Mouse (Mus musculus) MEL (cell line): ENCODE data around the gene Alg5. TPM values are rescaled to one million over a fixed set of nuclear protein-coding genes. Genes with fewer than 3 reads are reported as not detected.

ENCODE experiments used
- DNase-seq: peaks from one replicate; pipeline ENCODE4 v3.0.0; 2011; ENCODE audit warnings: low read depth, low spot score
- H3K27ac ChIP-seq: 2 replicates; pipeline ENCODE4 v1.5.1; 2012; ENCODE audit warnings: low read depth, mild to moderate bottlenecking, control low read depth, low read length, moderate library complexity; ENCODE audit not compliant: control insufficient read depth
- H3K27me3 ChIP-seq, 2 experiments: fragments of 150-350 bp in 1 of 2; sonication (generic) in 1 of 2; 2 replicates each; pipeline ENCODE4 v1.6.1; 2012; ENCODE audit warnings: low read length in 2 of 2, mild to moderate bottlenecking in 2 of 2, improper control_type of control experiment in 1 of 2, moderate library complexity in 1 of 2; ENCODE audit not compliant: insufficient read depth in 2 of 2, control insufficient read depth in 1 of 2
- H3K36me3 ChIP-seq, 2 experiments: 2 replicates each; pipeline ENCODE4 v1.6.1; 2012 to 2014; ENCODE audit warnings: low read length in 2 of 2, improper control_type of control experiment in 1 of 2, inconsistent platforms in 1 of 2, mild to moderate bottlenecking in 1 of 2; ENCODE audit not compliant: insufficient read depth in 2 of 2, control insufficient read depth in 1 of 2
- H3K4me1 ChIP-seq, 2 experiments: fragments of 150-350 bp in 1 of 2; sonication (generic) in 1 of 2; 2 replicates each; pipeline ENCODE4 v1.6.1; 2012; ENCODE audit warnings: low read length in 2 of 2, improper control_type of control experiment in 1 of 2, mild to moderate bottlenecking in 1 of 2; ENCODE audit not compliant: insufficient read depth in 2 of 2, control insufficient read depth in 1 of 2
- H3K4me3 ChIP-seq, 2 experiments: fragments of 150-350 bp in 1 of 2; sonication (generic) in 1 of 2; 2 replicates each; pipeline ENCODE4 v1.5.1; 2012; ENCODE audit warnings: low read depth in 2 of 2, low read length in 2 of 2, mild to moderate bottlenecking in 2 of 2, moderate library complexity in 2 of 2, control low read depth in 1 of 2, improper control_type of control experiment in 1 of 2; ENCODE audit not compliant: control insufficient read depth in 1 of 2, insufficient read depth in 1 of 2
- H3K79me2 ChIP-seq: 2 replicates; pipeline ENCODE4 v1.6.1; 2012; ENCODE audit warnings: mild to moderate bottlenecking, low read length, moderate library complexity; ENCODE audit not compliant: control insufficient read depth, poor library complexity, insufficient read depth
- H3K9ac ChIP-seq: 2 replicates; pipeline ENCODE4 v1.6.1; 2012; ENCODE audit warnings: low read depth, mild to moderate bottlenecking, control low read depth, low read length, moderate library complexity; ENCODE audit not compliant: control insufficient read depth, poor library complexity, severe bottlenecking
- H3K9me3 ChIP-seq: fragments of 150-350 bp; sonication (generic); replicated peaks from 2 replicates; pipeline ENCODE4 v1.6.1; 2012; ENCODE audit warnings: mild to moderate bottlenecking, low read length, improper control_type of control experiment, moderate library complexity; ENCODE audit not compliant: insufficient read depth
- BHLHE40 ChIP-seq: IDR thresholded peaks from 2 replicates; pipeline ENCODE4 v1.6.1; 2012; ENCODE audit warnings: low read depth, mild to moderate bottlenecking, inconsistent platforms, low read length, improper control_type of control experiment, borderline replicate concordance
- CTCF ChIP-seq, 3 experiments: IDR thresholded peaks in 2 of 3; conservative IDR thresholded peaks in 1 of 3; 2 replicates each; pipeline ENCODE4 v1.5.1; 2011 to 2012; ENCODE audit warnings: low read length in 3 of 3, low read depth in 2 of 3, mild to moderate bottlenecking in 2 of 3, improper control_type of control experiment in 1 of 3, inconsistent platforms in 1 of 3, mixed read lengths in 1 of 3, moderate library complexity in 1 of 3; ENCODE audit not compliant: control insufficient read depth in 1 of 3, insufficient read depth in 1 of 3, poor library complexity in 1 of 3, severe bottlenecking in 1 of 3
- ETS1 ChIP-seq: IDR thresholded peaks from 2 replicates; pipeline ENCODE4 v1.6.1; 2012; ENCODE audit warnings: low read depth, mild to moderate bottlenecking, inconsistent platforms, low read length, improper control_type of control experiment, moderate library complexity
- GATA1 ChIP-seq: IDR thresholded peaks from 2 replicates; pipeline ENCODE4 v1.6.1; 2011; ENCODE audit warnings: low read depth, low read length, improper control_type of control experiment
- HCFC1 ChIP-seq: IDR thresholded peaks from 2 replicates; pipeline ENCODE4 v1.6.1; 2012; ENCODE audit warnings: low read depth, mild to moderate bottlenecking, inconsistent platforms, low read length, improper control_type of control experiment, moderate library complexity
- KAT2A ChIP-seq: conservative IDR thresholded peaks from 2 replicates; pipeline ENCODE4 v1.6.1; 2012; ENCODE audit warnings: low read depth, low read length, improper control_type of control experiment, inconsistent platforms
- MEF2A ChIP-seq: IDR thresholded peaks from 2 replicates; pipeline ENCODE4 v1.6.1; 2014; ENCODE audit warnings: low read depth, mild to moderate bottlenecking, inconsistent platforms, low read length, improper control_type of control experiment; ENCODE audit not compliant: poor library complexity, insufficient replicate concordance, severe bottlenecking; ENCODE audit errors: extremely low read depth
- MXI1 ChIP-seq: IDR thresholded peaks from 2 replicates; pipeline ENCODE4 v1.6.1; 2011; ENCODE audit warnings: mild to moderate bottlenecking, low read depth, low read length, improper control_type of control experiment
- NRF1 ChIP-seq: IDR thresholded peaks from 2 replicates; pipeline ENCODE4 v1.6.1; 2014; ENCODE audit warnings: low read depth, mild to moderate bottlenecking, inconsistent platforms, low read length, improper control_type of control experiment, moderate library complexity; ENCODE audit not compliant: poor library complexity, insufficient read depth, severe bottlenecking
- RAD21 ChIP-seq: IDR thresholded peaks from 2 replicates; pipeline ENCODE4 v1.6.1; 2011; ENCODE audit warnings: mild to moderate bottlenecking, low read depth, low read length, improper control_type of control experiment
- RCOR1 ChIP-seq: IDR thresholded peaks from 2 replicates; pipeline ENCODE4 v1.6.1; 2012; ENCODE audit warnings: low read depth, mild to moderate bottlenecking, inconsistent platforms, low read length, improper control_type of control experiment
- SMC3 ChIP-seq: IDR thresholded peaks from 2 replicates; pipeline ENCODE4 v1.6.1; 2011; ENCODE audit warnings: low read depth, low read length, improper control_type of control experiment
- TAL1 ChIP-seq: IDR thresholded peaks from 2 replicates; pipeline ENCODE4 v1.6.1; 2012; ENCODE audit warnings: mild to moderate bottlenecking, inconsistent platforms, low read length, moderate library complexity, mixed read lengths
- TBP ChIP-seq: IDR thresholded peaks from 2 replicates; pipeline ENCODE4 v1.8.0; 2011; ENCODE audit warnings: low read depth, low read length, improper control_type of control experiment
- TCF12 ChIP-seq: IDR thresholded peaks from 2 replicates; pipeline ENCODE4 v1.6.1; 2014; ENCODE audit warnings: low read depth, mild to moderate bottlenecking, inconsistent platforms, low read length, improper control_type of control experiment, moderate library complexity
- USF2 ChIP-seq, 2 experiments: IDR thresholded peaks; 2 replicates each; pipeline ENCODE4 v1.6.1; 2011 to 2012; ENCODE audit warnings: improper control_type of control experiment in 2 of 2, low read length in 2 of 2, borderline replicate concordance in 1 of 2, inconsistent platforms in 1 of 2, low read depth in 1 of 2, mild to moderate bottlenecking in 1 of 2; ENCODE audit not compliant: insufficient read depth in 1 of 2
- ZC3H11A ChIP-seq: IDR thresholded peaks from 2 replicates; pipeline ENCODE4 v1.6.1; 2012; ENCODE audit warnings: low read depth, mild to moderate bottlenecking, inconsistent platforms, low read length, improper control_type of control experiment
- ZKSCAN1 ChIP-seq: IDR thresholded peaks from 2 replicates; pipeline ENCODE4 v1.6.1; 2012; ENCODE audit warnings: low read depth, mild to moderate bottlenecking, inconsistent platforms, low read length, improper control_type of control experiment, moderate library complexity
- ZMIZ1 ChIP-seq: IDR thresholded peaks from 2 replicates; pipeline ENCODE4 v1.6.1; 2012; ENCODE audit warnings: low read depth, mild to moderate bottlenecking, inconsistent platforms, low read length, improper control_type of control experiment, moderate library complexity
- ZNF384 ChIP-seq: IDR thresholded peaks from 2 replicates; pipeline ENCODE4 v1.6.1; 2012; ENCODE audit warnings: low read depth, mild to moderate bottlenecking, inconsistent platforms, low read length, improper control_type of control experiment
- polyA plus RNA-seq, 2 experiments: library from polyadenylated mRNA; stranded (reverse) in 1 of 2; unstranded in 1 of 2; fragments of >175 nt in 1 of 2; fragments of >200 nt in 1 of 2; gene quantifications; 2 replicates each; pipeline versions ENCODE4 v1.2.1 to v1.2.4; 2012; ENCODE audit warnings: low replicate concordance in 2 of 2, low read depth in 1 of 2; ENCODE audit not compliant: insufficient read length in 2 of 2, insufficient read depth in 1 of 2, missing spikeins in 1 of 2
- total RNA-seq: library from RNA; depleted of rRNA; stranded (reverse); fragments of 300-350 nt; gene quantifications from 2 replicates; pipeline ENCODE4 v1.2.3, GENCODE M21; 2012

The Alg5 gene
- total and polyA plus RNA-seq, 3 experiments = 34.8 to 44.0 TPM; not detected in 1

GRCm38 (mm10) chr3:54791822-54792677, 56.7 kb downstream of the Alg5 start:
- Histone ChIP-seq H3K4me1 (no peaks in the 10 kb centered on the region), H3K27ac (no peak overlapping the region), H3K9ac (no peak overlapping the region), H3K4me3 (no peak overlapping the region), H3K79me2 (no peaks in the 10 kb centered on the region), H3K9me3 (no peaks in the 10 kb centered on the region), H3K36me3 (no peaks in the 10 kb centered on the region), H3K27me3 (no peaks in the 10 kb centered on the region)
- no peak for DNase-seq
- TF ChIP-seq RAD21 (no peak), TCF12 (no peak), USF2 (IDR thresholded peaks at IDR 0.05; ENCODE audit: borderline replicate concordance in 1 of 2, insufficient read depth in 1 of 2, low read depth in 1 of 2, low read length in 2 of 2) (no peak), RCOR1 (no peak), GATA1 (no peak), BHLHE40 (no peak), TBP (no peak), NRF1 (no peak), ZMIZ1 (no peak), HCFC1 (no peak), MXI1 (no peak), KAT2A (no peak), ZC3H11A (no peak), ETS1 (no peak)

GRCm38 (mm10) chr3:54793762-54794161, 58.4 kb downstream of the Alg5 start:
- no peak overlapping the region for H3K27ac ChIP-seq
- H3K4me1 ChIP-seq = no peaks in the 10 kb centered on the region
- H3K79me2 ChIP-seq = no peaks in the 10 kb centered on the region
- H3K4me3 ChIP-seq = no peak overlapping the region
- H3K36me3 ChIP-seq = no peaks in the 10 kb centered on the region
- H3K9ac ChIP-seq = no peak overlapping the region
- peak; percentile 50 for DNase-seq
- no peaks in the 10 kb centered on the region for H3K27me3 ChIP-seq
- TF ChIP-seq TBP (no peak), SMC3 (peak; percentile 40), RAD21 (peak; percentile 55), ZNF384 (no peak), CTCF (IDR thresholded peaks at IDR 0.05 in 2 of 3, conservative IDR thresholded peaks at IDR 0.05 in 1 of 3; ENCODE audit: control insufficient read depth in 1 of 3, insufficient read depth in 1 of 3, low read depth in 2 of 3, low read length in 3 of 3, poor library complexity in 1 of 3, severe bottlenecking in 1 of 3) (peak; percentile 43 to 64 (median 48)), MEF2A (no peak), TAL1 (no peak), ZKSCAN1 (no peak), ZC3H11A (0 out of 2 replicates have a peak, but pooled peaks have one; percentile 20)
- TF ChIP-seq, all 39 proteins: peak for 4
- H3K9me3 ChIP-seq = no peaks in the 10 kb centered on the region
